Mouse (Mus musculus) hindbrain, embryonic 16.5 days (tissue): ENCODE measurements around the gene Gm13697. TPM values are rescaled to one million over a fixed set of nuclear protein-coding genes. Genes with fewer than 3 reads are reported as not detected.

Source experiments
- ATAC-seq: fragments of 200-750 bp; cut with Nextera tagmentation; 2 replicates; pipeline ENCODE4 v1.8.0; 2017; ENCODE audit warnings: moderate TSS enrichment, moderate library complexity
- H3K27ac ChIP-seq: fragments of 300-500 bp; sonication (generic); 2 replicates; pipeline ENCODE4 v1.5.1; 2014; ENCODE audit warnings: low read depth, mild to moderate bottlenecking, control low read depth, low read length, moderate library complexity
- H3K27me3 ChIP-seq: fragments of 300-500 bp; sonication (generic); replicated peaks from 2 replicates; pipeline ENCODE4 v1.6.1; 2014; ENCODE audit warnings: low read length; ENCODE audit not compliant: control insufficient read depth, insufficient read depth
- H3K36me3 ChIP-seq: fragments of 300-500 bp; sonication (generic); 2 replicates; pipeline ENCODE4 v1.6.1; 2014; ENCODE audit warnings: mild to moderate bottlenecking, low read length, moderate library complexity, mixed read lengths; ENCODE audit not compliant: control insufficient read depth, insufficient read depth
- H3K4me1 ChIP-seq: fragments of 300-500 bp; sonication (generic); 2 replicates; pipeline ENCODE4 v1.6.1; 2014; ENCODE audit warnings: low read depth, low read length; ENCODE audit not compliant: control insufficient read depth, insufficient read depth
- H3K4me2 ChIP-seq: fragments of 300-500 bp; sonication (generic); 2 replicates; pipeline ENCODE4 v1.6.1; 2014; ENCODE audit warnings: mild to moderate bottlenecking, low read length, control low read depth, moderate library complexity
- H3K4me3 ChIP-seq: fragments of 300-500 bp; sonication (generic); 2 replicates; pipeline ENCODE4 v1.5.1; 2014; ENCODE audit warnings: mild to moderate bottlenecking, low read length, control low read depth, moderate library complexity
- H3K9ac ChIP-seq: fragments of 300-500 bp; sonication (generic); 2 replicates; pipeline ENCODE4 v1.6.1; 2014; ENCODE audit warnings: low read depth, mild to moderate bottlenecking, control low read depth, low read length, moderate library complexity
- H3K9me3 ChIP-seq: fragments of 300-500 bp; sonication (generic); 2 replicates; pipeline ENCODE4 v1.6.1; 2014; ENCODE audit warnings: mild to moderate bottlenecking, low read length, moderate library complexity; ENCODE audit not compliant: control insufficient read depth
- WGBS: fragments of 180-500 bp; shearing (Covaris S2); extraction: QIAGEN DNeasy Blood & Tissue Kit; methylation state at CpG from one replicate; pipeline ENCODE4 v1.1.7; 2014; 5-methylcytosine and 5-hydroxymethylcytosine counted together
- polyA plus RNA-seq: library from polyadenylated mRNA; unstranded; fragments of >200 nt; fragmentation: Nextera tagmentation; extraction: Ambion mirVana; gene quantifications from 2 replicates; pipeline ENCODE4 v1.2.1, GENCODE M21; 2015

The Gm13697 gene
- polyA plus RNA-seq, 1 experiment from 2014 or later = not detected

GRCm38 (mm10) chr2:84021930-84022329 lies 37.4 kb downstream of the Gm13697 start:
- H3K4me1 ChIP-seq = no peaks in the 10 kb centered on the region
- no peaks in the 10 kb centered on the region for H3K9me3 ChIP-seq
- 78% methylated on average over 2 of the region's 2 CpGs for WGBS
- no peak overlapping the region for H3K9ac ChIP-seq
- no peak overlapping the region for H3K4me3 ChIP-seq
- H3K27ac ChIP-seq = no peak overlapping the region
- no peaks in the 10 kb centered on the region for H3K36me3 ChIP-seq
- no peak overlapping the region for H3K4me2 ChIP-seq
- no peaks in the 10 kb centered on the region for H3K27me3 ChIP-seq
- ATAC-seq = no peak

GRCm38 (mm10) chr2:84022905-84023304 lies 38.4 kb downstream of the Gm13697 start:
- H3K4me2 ChIP-seq = no peak overlapping the region
- ATAC-seq = no peak
- no peak overlapping the region for H3K4me3 ChIP-seq
- no peak overlapping the region for H3K27ac ChIP-seq
- 88% methylated on average over 2 of the region's 2 CpGs for WGBS
- H3K9me3 ChIP-seq = no peaks in the 10 kb centered on the region
- no peaks in the 10 kb centered on the region for H3K4me1 ChIP-seq
- no peaks in the 10 kb centered on the region for H3K36me3 ChIP-seq
- H3K27me3 ChIP-seq = no peaks in the 10 kb centered on the region
- H3K9ac ChIP-seq = no peak overlapping the region

GRCm38 (mm10) chr2:84023319-84023718 lies 38.8 kb downstream of the Gm13697 start:
- 83% methylated on average over 2 of the region's 2 CpGs for WGBS
- no peak for ATAC-seq
- no peak overlapping the region for H3K4me2 ChIP-seq
- H3K27ac ChIP-seq = no peak overlapping the region
- no peaks in the 10 kb centered on the region for H3K27me3 ChIP-seq
- no peak overlapping the region for H3K4me3 ChIP-seq
- no peaks in the 10 kb centered on the region for H3K4me1 ChIP-seq
- no peak overlapping the region for H3K9ac ChIP-seq
- no peaks in the 10 kb centered on the region for H3K36me3 ChIP-seq
- no peaks in the 10 kb centered on the region for H3K9me3 ChIP-seq

GRCm38 (mm10) chr2:84025217-84025616 lies 40.7 kb downstream of the Gm13697 start:
- Histone ChIP-seq H3K4me1 (no peaks in the 10 kb centered on the region), H3K27ac (no peak overlapping the region), H3K9ac (no peak overlapping the region), H3K4me3 (no peak overlapping the region), H3K4me2 (no peak overlapping the region), H3K27me3 (no peaks in the 10 kb centered on the region), H3K9me3 (no peaks in the 10 kb centered on the region), H3K36me3 (no peaks in the 10 kb centered on the region)
- no peak; the same call in 1 of the 2 replicates for ATAC-seq
- 53% methylated on average over 4 of the region's 4 CpGs for WGBS

- Histone ChIP-seq H3K4me3 (no peak overlapping the region), H3K9ac (no peak overlapping the region), H3K27me3 (no peaks in the 10 kb centered on the region), H3K9me3 (no peaks in the 10 kb centered on the region), H3K27ac (no peak overlapping the region), H3K4me1 (no peaks in the 10 kb centered on the region), H3K36me3 (no peaks in the 10 kb centered on the region), H3K4me2 (no peak overlapping the region)
- no peak for ATAC-seq
- WGBS = 84% methylated on average over 2 of the region's 2 CpGs
These were observed 48.0 kb downstream of the Gm13697 start for GRCm38 (mm10) chr2:84032505-84032904.

DNA sequence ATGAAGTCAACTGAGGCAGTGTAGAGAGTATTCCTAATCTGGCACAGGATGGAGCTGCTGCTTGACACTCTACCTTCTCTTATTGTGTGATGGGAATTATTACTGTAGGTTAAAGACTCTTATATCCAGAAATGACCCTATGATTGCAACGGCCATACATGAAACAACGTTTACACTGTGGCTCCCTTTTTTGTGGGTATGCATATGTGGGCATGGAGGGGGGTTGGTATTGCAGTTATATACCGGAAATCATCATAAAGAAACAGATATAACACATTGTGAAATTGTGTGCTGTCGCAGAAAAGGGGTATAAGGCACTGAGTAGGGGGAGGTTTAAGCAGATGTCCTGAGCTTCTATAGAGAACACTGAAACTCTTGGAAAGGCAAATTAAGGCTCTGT lies 51.5 kb downstream of the Gm13697 start:
- no peaks in the 10 kb centered on the region for H3K4me1 ChIP-seq
- H3K4me3 ChIP-seq = no peak overlapping the region
- H3K9ac ChIP-seq = no peak overlapping the region
- no peaks in the 10 kb centered on the region for H3K9me3 ChIP-seq
- no peaks in the 10 kb centered on the region for H3K27me3 ChIP-seq
- no peaks in the 10 kb centered on the region for H3K36me3 ChIP-seq
- ATAC-seq = no peak
- H3K27ac ChIP-seq = no peak overlapping the region
- 88% methylated on average over 4 of the region's 4 CpGs for WGBS
- no peak overlapping the region for H3K4me2 ChIP-seq

Other genes starting within 250 kb of the Gm13697 start
- 77.1 and 80.4 TPM in 2 replicates for gene Fam171b, start 172.1 kb upstream of the Gm13697 start, polyA plus RNA-seq
- gene Zswim2, start 43.5 kb upstream of the Gm13697 start, polyA plus RNA-seq = not detected in 2 replicates
- gene Gm13698, start 29.1 kb upstream of the Gm13697 start, polyA plus RNA-seq = not detected in 2 replicates
- gene Gm13693, start 23.2 kb upstream of the Gm13697 start, polyA plus RNA-seq = not detected in 2 replicates
- gene Gm13695, start 17.4 kb upstream of the Gm13697 start, polyA plus RNA-seq = not detected in 2 replicates
- not detected in 2 replicates for gene Gm13696, start 11.6 kb upstream of the Gm13697 start, polyA plus RNA-seq
- gene Gm13694, start 5.8 kb upstream of the Gm13697 start, polyA plus RNA-seq = not detected in 2 replicates
- not detected in 2 replicates for gene Gm13691, start 5.8 kb downstream of the Gm13697 start, polyA plus RNA-seq